Mouse (Mus musculus) hematopoietic multipotent progenitor cell, adult 10-12 weeks (in vitro differentiated cells): Measurements from ENCODE around the gene Osbpl5. TPM values are rescaled to one million over a fixed set of nuclear protein-coding genes. Genes with fewer than 3 reads are reported as not detected.

Experiments
- polyA plus RNA-seq: library from polyadenylated mRNA; stranded (reverse); fragments of >175 nt; gene quantifications from 2 replicates; pipeline ENCODE4 v1.2.3, GENCODE M21; 2012; ENCODE audit warnings: low replicate concordance

Gene Osbpl5
- polyA plus RNA-seq: 29.4 and 30.4 TPM in 2 replicates

DNA sequence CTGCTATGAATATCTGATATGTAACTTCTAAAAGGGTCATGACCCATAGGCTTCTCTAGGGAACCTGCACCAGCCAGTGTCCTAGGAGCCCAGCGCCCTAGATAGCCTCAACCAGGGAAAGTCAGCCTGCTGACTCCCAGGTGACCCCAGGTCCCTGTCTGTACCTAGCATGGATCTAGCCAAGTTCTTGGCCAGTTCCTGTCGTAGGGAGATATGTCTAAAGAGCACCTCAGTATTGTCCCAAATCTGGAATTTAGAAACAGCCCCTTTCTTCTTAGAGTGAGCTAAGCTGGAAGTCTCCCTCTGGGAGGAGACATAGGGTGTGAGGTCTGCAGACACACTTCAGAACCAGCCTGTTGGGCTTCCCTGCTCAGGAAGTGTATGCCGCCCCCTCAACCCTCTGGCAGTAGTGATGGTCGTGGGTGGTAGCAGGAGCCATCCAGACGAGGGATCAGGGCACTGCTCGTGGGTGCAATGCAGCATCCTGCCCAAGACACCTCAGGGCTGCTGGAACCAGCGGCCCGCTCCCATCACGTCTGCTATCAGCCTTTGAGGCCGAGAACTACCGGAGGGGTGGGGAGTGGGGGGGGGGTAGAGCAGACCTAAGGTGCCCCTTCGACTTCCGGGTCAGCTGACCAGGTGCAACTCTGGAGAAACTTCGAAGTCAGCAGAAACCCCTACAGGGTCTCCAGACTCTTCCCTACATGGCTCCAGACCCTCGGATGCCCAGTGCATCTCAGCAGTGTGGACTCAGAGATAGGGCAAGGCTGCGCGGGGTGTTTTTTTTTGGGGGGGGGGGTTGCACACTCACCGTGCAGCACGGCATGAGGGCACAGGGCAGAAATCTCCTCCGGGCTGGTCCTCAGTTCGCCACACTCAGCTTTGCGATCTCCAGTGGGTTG lies at the start of gene Osbpl5:
Osbpl5 (minus strand) TSS at position 861 of the 902 bp plus-strand sequence.

DNA sequence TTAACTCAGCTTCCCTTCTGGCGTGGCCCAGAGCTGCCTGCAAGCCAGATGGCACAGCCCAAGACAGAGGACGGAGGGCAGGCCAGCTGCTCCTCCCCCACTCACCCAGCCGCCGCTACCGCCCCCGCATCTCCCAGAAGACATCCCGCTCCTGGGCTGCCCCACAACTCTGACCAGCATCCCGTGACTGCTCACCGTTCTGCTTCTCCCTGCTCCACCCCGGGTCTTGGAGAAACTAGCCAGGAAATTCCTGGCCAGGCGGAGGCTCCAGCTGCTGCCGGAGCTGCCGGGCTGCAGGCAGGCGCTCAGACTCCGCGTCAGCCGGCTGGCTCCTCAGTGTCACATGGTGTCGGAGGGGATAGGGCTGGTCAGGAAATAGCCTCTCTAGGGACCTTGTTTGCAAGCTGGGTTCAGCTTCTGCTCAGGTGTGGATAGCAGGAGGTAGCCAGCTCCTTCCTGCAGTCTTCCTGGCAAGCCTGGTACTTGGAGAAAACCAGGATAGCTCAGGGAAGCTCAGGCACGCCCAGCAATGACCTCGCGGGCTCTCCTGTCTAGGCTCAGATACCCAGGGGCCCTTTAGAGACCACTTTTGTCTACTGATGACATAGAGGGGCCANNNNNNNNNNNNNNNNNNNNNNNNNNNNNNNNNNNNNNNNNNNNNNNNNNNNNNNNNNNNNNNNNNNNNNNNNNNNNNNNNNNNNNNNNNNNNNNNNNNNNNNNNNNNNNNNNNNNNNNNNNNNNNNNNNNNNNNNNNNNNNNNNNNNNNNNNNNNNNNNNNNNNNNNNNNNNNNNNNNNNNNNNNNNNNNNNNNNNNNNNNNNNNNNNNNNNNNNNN lies 27.4 kb upstream of the Osbpl5 start, which contains the start of gene Mrgpre:
Mrgpre (minus strand) TSS at position 505 of the 834 bp plus-strand sequence.

DNA sequence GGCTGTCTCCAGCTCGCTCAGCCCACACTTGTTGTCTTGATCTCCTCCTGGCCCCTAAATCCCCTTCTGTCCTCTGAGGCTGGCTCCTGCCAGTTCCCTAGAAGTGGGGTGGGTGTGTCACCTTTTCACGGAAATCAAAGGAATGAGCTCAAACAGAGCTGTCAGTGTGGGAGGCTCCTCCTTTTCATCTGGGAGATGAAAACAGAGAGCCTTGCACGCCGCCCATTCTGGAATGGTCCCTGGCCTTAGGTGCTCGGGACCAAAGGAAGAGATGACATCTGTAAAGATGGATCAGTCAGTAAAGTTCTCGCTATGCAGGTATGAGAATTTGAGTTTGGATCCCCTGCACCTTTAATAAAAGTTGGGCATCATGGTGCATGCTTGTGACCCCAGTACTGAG lies 10.1 kb upstream of the Osbpl5 start, which contains the start of gene Mrgprg:
Mrgprg (minus strand) TSS at position 101 of the 400 bp plus-strand sequence.

DNA sequence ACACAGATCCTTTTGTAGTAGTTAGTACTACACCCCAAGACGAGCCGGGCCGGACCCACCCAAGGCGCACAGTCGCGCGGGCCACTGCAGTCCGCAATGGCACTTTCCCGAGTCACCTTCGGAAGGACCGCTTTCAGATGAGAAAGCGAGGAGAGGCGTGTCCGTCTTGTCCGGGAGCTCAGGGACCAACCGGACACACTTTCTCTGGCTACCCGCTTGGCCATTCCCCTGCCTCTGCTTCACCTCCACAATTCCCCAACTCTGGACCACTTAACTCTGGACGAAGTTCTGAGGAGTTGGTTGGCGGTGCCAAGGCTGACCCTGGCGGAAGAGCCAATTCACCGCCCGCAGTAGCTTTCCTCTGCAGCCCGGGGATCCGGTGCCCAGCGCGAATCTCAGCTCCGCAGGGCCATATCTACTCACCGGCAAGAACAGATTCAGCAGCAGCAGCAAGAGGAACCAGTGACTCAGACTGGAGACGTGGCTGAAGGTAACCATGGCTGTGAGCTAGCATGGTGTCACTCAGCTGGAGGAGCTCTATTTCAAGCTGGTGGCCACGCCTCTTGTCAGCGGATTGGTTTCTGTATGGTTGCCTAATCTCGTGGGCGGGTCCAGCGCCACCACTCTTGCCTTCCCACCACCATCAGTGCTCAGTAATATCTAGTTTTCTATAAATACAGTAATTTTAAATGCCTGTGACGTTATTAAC lies 71.3 kb downstream of the Osbpl5 start, which contains the start of gene Tnfrsf23:
Tnfrsf23 (minus strand) TSS at position 514 of the 709 bp plus-strand sequence.

DNA sequence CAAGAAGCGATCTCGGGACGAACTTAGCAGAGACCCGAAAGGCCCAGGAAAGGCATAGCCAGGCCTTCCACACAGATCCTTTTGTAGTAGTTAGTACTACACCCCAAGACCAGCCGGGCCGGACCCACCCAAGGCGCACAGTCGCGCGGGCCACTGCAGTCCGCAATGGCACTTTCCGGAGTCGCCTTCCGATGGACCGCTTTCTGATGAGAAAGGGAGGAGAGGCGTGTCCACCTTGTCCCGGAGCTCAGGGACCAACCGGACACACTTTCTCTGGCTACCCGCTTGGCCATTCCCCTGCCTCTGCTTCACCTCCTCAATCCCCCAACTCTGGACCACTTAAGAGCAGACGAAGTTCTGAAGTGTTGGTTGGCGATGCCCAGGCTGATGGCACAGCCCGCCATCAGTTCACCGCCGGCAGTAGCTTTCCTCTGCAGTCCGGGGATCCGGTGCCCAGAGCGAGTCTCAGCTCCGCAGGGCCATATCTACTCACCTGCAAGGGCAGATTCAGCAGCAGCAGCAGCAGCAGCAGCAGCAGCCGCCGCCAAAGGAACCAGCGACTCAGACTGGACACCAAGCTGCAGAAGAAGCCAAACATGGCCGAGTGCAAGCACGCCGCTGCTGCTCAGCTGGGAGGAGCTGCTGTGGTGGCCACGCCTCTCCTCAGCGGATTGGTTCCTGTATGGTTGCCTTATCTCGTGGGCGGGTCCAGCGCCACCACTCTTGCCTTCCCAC lies 107.6 kb downstream of the Osbpl5 start, which contains the start of gene Tnfrsf22:
Tnfrsf22 (minus strand) TSS at position 628 of the 735 bp plus-strand sequence.

Other genes starting within 250 kb of the Osbpl5 start
- 41.2 and 62.2 TPM in 2 replicates for gene Nap1l4, start 207.9 kb downstream of the Osbpl5 start, polyA plus RNA-seq
- 10.6 and 28.2 TPM in 2 replicates for gene Cars, start 156.9 kb downstream of the Osbpl5 start, polyA plus RNA-seq
- 0.96 and 1.4 TPM in 2 replicates for gene Tnfrsf26, start 128.3 kb downstream of the Osbpl5 start, polyA plus RNA-seq
- 0.80 and 2.9 TPM in 2 replicates for gene Tnfrsf22, start 107.3 kb downstream of the Osbpl5 start, polyA plus RNA-seq
- 0.19 and 0.52 TPM in 2 replicates for gene Tnfrsf23, start 71.1 kb downstream of the Osbpl5 start, polyA plus RNA-seq
- gene Mrgprg, start 10.0 kb upstream of the Osbpl5 start, polyA plus RNA-seq: not detected in 2 replicates
- 10.2 and 10.7 TPM in 2 replicates for gene Mrgpre, start 27.5 kb upstream of the Osbpl5 start, polyA plus RNA-seq
- gene Nadsyn1, start 65.9 kb upstream of the Osbpl5 start, polyA plus RNA-seq: 3.6 and 6.1 TPM in 2 replicates
- gene Dhcr7, start 66.2 kb upstream of the Osbpl5 start, polyA plus RNA-seq: 6.0 and 14.0 TPM in 2 replicates
- gene Gm498, start 109.9 kb upstream of the Osbpl5 start, polyA plus RNA-seq: not detected in 2 replicates
- gene Shank2, start 244.9 kb upstream of the Osbpl5 start, polyA plus RNA-seq: 0.15 and 0.17 TPM in 2 replicates